Mouse (Mus musculus) midbrain, postnatal 0 days (tissue): Measurements from ENCODE around the gene Umad1. TPM values are rescaled to one million over a fixed set of nuclear protein-coding genes. Genes with fewer than 3 reads are reported as not detected.

ENCODE experiments used
- ATAC-seq: fragments of 200-750 bp; cut with Nextera tagmentation; 2 replicates; pipeline ENCODE4 v1.8.0; 2017; ENCODE audit warnings: moderate number of reproducible peaks, mild to moderate bottlenecking, moderate TSS enrichment, moderate library complexity; ENCODE audit not compliant: low FRiP score
- DNase-seq: peaks from one replicate; pipeline ENCODE4 v3.0.0-alpha.2; 2015; ENCODE audit warnings: low spot score
- H3K27ac ChIP-seq: fragments of 300-500 bp; sonication (generic); 2 replicates; pipeline ENCODE4 v1.5.1; 2014; ENCODE audit warnings: low read depth, mild to moderate bottlenecking, low read length, mixed read lengths
- H3K27me3 ChIP-seq: fragments of 300-500 bp; sonication (generic); 2 replicates; pipeline ENCODE4 v1.6.1; 2014; ENCODE audit warnings: low read length, control low read depth, mixed read lengths; ENCODE audit not compliant: insufficient read depth
- H3K36me3 ChIP-seq: fragments of 300-500 bp; sonication (generic); 2 replicates; pipeline ENCODE4 v1.6.1; 2014; ENCODE audit warnings: low read length, control low read depth, mixed read lengths; ENCODE audit not compliant: insufficient read depth
- H3K4me1 ChIP-seq: fragments of 300-500 bp; sonication (generic); 2 replicates; pipeline ENCODE4 v1.6.1; 2014; ENCODE audit warnings: mild to moderate bottlenecking, control low read depth, antibody characterized with exemption, low read length, mixed read lengths; ENCODE audit not compliant: insufficient read depth
- H3K4me2 ChIP-seq: fragments of 300-500 bp; sonication (generic); 2 replicates; pipeline ENCODE4 v1.6.1; 2014; ENCODE audit warnings: low read depth, mild to moderate bottlenecking, low read length, mixed read lengths; ENCODE audit not compliant: poor library complexity, severe bottlenecking
- H3K4me3 ChIP-seq: fragments of 300-500 bp; sonication (generic); 2 replicates; pipeline ENCODE4 v1.5.1; 2014; ENCODE audit warnings: low read depth, mild to moderate bottlenecking, low read length, moderate library complexity
- H3K9ac ChIP-seq: fragments of 300-500 bp; sonication (generic); replicated peaks from 2 replicates; pipeline ENCODE4 v1.6.1; 2014; ENCODE audit warnings: mild to moderate bottlenecking, low read length, moderate library complexity, mixed read lengths; ENCODE audit not compliant: poor library complexity, severe bottlenecking
- H3K9me3 ChIP-seq: fragments of 300-500 bp; sonication (generic); 2 replicates; pipeline ENCODE4 v1.6.1; 2016; ENCODE audit warnings: low read length, control low read depth
- CTCF ChIP-seq: IDR thresholded peaks from 2 replicates; pipeline ENCODE4 v1.5.1; 2016; ENCODE audit warnings: antibody characterized with exemption, mild to moderate bottlenecking
- WGBS: fragments of 180-500 bp; shearing (Covaris S2); extraction: QIAGEN DNeasy Blood & Tissue Kit; methylation state at CpG from one replicate; pipeline ENCODE4 v1.1.7; 2014; 5-methylcytosine and 5-hydroxymethylcytosine counted together
- polyA plus RNA-seq: library from polyadenylated mRNA; unstranded; fragments of >200 nt; fragmentation: Nextera tagmentation; extraction: Ambion mirVana; gene quantifications from 2 replicates; pipeline ENCODE4 v1.2.1, GENCODE M21; 2015
- total RNA-seq: library from RNA; depleted of rRNA; stranded (reverse); fragments of >200 nt; gene quantifications from 2 replicates; pipeline ENCODE4 v1.2.3, GENCODE M21; 2014

Umad1 gene
- total and polyA plus RNA-seq, 2 experiments from 2014 or later = 25.4 to 70.2 TPM

DNA sequence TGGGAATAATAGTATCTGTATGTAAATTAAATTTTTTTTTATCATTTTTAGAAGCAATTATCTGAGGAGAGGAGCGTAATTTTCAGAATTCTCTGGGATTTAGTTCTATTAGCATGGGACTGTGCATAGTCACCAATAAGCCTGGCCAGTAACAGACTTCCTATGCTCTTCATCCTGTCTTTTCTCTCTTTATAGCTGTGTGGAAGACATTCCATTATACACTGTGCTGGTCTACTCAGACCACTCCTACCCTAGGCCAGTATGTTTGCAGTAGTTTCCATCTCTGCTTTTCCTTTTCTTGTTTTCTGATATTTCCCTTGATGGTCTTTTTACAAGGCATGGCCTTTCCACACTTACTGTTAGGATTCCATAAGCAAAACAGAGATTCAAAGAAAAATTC lies 74.3 kb downstream of the Umad1 start:
- H3K36me3 ChIP-seq = no peaks in the 10 kb centered on the region
- no peak for TF ChIP-seq CTCF
- no peak for DNase-seq
- ATAC-seq = no peak
- H3K9me3 ChIP-seq = no peaks in the 10 kb centered on the region
- WGBS = 83% methylated on average over 1 of the region's 1 CpGs
- H3K4me2 ChIP-seq = no peak overlapping the region
- no peak overlapping the region for H3K9ac ChIP-seq
- H3K27ac ChIP-seq = no peak overlapping the region
- no peak overlapping the region for H3K4me3 ChIP-seq
- no peaks in the 10 kb centered on the region for H3K27me3 ChIP-seq
- H3K4me1 ChIP-seq = no peaks in the 10 kb centered on the region

DNA sequence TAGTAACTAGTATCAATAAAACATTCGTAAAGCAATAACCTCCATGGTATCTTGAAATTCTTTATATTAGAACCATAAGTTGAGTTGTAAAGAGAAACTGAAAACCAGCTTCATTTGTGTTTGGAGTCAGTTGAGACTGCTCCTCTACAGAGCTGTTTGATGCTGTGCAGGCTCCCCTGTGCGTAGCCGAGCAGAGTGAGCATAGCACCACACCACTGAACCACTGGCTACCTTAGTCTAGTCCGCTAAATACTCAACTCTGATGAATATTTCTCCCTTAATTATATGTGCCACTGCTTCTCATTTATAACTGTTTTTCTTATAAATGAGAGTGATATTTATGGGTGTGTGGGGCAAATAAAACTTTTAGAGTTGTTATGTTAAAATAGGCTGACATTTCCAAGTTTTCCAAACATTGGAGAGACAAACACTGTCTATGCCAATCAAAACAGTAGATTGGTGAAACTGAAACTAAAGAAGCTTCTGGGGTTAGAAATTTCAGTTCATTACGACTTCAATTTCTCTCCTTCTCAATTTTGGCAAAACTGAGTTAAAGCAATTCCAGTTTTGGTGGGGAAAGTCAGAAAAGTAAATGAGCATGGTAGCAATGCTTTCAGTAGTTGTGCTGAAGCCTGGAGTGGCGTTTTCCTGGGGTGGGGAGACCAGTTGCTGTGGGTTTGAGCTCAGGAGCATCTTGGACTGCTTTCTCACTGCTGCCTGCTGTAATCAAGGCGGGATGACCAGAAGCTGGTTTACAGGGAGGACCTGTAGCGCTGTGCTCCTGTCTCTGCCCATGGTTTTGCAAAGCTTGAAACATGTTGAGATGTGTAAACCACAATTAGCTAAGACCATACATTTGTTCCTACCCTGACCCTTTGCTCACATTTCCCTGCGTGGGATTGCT lies 77.7 kb downstream of the Umad1 start:
- DNase-seq = no peak
- no peak overlapping the region for H3K9ac ChIP-seq
- no peak overlapping the region for H3K27ac ChIP-seq
- H3K4me3 ChIP-seq = no peak overlapping the region
- H3K9me3 ChIP-seq = no peaks in the 10 kb centered on the region
- no peak for ATAC-seq
- no peak for TF ChIP-seq CTCF
- 82% methylated on average over 9 of the region's 9 CpGs for WGBS
- no peaks in the 10 kb centered on the region for H3K27me3 ChIP-seq
- H3K4me1 ChIP-seq = no peaks in the 10 kb centered on the region
- H3K36me3 ChIP-seq = no peaks in the 10 kb centered on the region
- no peak overlapping the region for H3K4me2 ChIP-seq

DNA sequence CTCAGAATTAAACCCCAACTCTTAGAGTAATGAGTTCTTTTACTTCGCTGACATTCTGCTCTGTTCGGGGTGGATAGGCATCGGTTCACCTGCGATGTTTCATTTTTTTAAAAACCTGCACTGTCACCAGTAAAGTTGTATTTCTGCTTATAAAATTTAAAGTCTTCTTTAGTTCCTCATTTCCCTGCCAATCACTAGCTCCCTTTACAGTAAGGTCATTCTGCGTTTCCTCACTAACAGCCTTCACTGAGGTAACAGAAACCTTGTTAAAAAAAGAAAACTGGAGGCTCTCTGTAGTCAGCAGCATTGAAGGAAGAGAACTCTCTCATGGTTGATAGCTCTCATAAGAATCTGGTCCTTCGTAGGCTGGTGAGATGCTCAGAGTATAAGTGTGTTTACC lies 80.4 kb downstream of the Umad1 start:
- no peak overlapping the region for H3K4me3 ChIP-seq
- H3K4me1 ChIP-seq = no peaks in the 10 kb centered on the region
- 90% methylated on average over 6 of the region's 6 CpGs for WGBS
- H3K9ac ChIP-seq = no peak overlapping the region
- no peak for TF ChIP-seq CTCF
- H3K4me2 ChIP-seq = no peak overlapping the region
- no peak for ATAC-seq
- DNase-seq = no peak
- no peaks in the 10 kb centered on the region for H3K36me3 ChIP-seq
- H3K27me3 ChIP-seq = no peaks in the 10 kb centered on the region
- H3K9me3 ChIP-seq = no peaks in the 10 kb centered on the region
- no peak overlapping the region for H3K27ac ChIP-seq

DNA sequence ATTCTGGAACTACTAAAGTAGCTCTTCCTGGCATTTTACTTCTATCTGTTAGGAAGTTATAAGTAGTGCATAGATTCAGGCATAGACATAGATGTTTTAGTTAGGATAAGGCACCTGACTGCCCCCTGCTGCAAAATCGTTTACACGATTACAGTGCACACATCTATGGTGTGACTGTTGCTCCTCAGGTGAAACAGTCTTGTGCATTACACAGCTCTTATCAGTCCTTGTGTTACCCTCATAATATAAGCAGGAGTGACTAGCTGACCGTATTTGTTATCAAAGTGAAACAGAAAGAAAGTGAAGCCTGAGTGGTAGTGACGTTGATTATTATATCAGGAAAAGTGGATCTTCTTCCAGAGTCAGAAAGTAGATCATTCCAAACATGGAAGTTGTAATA lies 84.2 kb downstream of the Umad1 start:
- Histone ChIP-seq H3K27ac (no peak overlapping the region), H3K9ac (no peak overlapping the region), H3K9me3 (no peaks in the 10 kb centered on the region), H3K27me3 (no peaks in the 10 kb centered on the region), H3K36me3 (no peaks in the 10 kb centered on the region), H3K4me3 (no peak overlapping the region), H3K4me1 (no peaks in the 10 kb centered on the region), H3K4me2 (no peak overlapping the region)
- 95% methylated on average over 4 of the region's 4 CpGs for WGBS
- no peak for TF ChIP-seq CTCF
- no peak for ATAC-seq
- no peak for DNase-seq

DNA sequence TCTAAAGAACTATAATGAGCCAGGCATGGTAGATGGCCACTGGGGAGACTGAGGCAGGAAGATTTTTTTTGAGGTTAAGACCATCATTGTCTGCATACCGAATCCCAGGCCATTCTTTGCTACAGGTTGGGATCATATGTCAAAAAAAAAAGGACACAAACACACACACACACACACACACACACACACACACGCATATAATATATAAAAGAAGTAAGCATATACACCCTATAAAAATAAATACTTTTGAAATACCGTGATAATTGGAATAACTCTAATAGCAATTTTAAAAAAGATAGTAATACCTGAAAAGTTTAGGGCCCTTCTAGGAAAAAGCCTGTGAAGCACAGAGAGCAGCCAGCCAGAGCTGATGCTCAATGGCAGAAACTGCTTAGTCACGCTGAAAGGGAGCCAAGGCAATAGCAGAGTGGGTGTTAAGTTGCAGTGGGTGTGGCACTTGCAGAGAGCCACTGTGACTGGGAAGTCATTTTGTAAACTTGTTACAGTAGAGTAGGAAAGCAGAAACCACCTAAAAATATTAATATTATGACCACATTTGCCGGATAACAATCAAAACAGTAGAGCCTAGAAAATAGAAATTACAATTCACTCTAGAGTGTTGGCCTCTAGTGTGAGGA lies 86.2 kb downstream of the Umad1 start:
- no peak for TF ChIP-seq CTCF
- Histone ChIP-seq H3K27me3 (no peaks in the 10 kb centered on the region), H3K4me1 (no peaks in the 10 kb centered on the region), H3K4me2 (no peak overlapping the region), H3K9ac (no peak overlapping the region), H3K27ac (no peak overlapping the region), H3K36me3 (no peaks in the 10 kb centered on the region), H3K9me3 (no peaks in the 10 kb centered on the region), H3K4me3 (no peak overlapping the region)
- ATAC-seq (no peak), DNase-seq (peak; percentile 12)
- 76% methylated on average over 5 of the region's 5 CpGs for WGBS

DNA sequence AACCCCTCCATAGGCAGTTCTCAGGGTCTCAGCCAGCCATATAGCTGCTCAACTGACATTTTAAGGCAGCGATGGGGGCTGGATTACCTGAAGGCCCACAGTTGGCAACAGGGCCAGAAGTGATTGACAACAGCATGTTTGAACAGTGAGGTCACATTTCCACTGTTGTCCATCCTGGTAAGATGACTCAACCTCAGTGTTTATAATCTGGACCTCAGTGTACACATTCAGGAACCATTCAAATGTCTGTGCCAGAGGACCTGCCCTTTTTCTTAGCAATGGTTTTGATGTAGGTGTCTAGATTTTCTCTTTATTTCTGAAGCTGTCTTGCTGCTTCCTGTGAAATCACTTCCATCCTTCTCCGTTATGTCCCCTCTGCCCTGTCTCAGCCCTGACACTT lies 88.1 kb downstream of the Umad1 start:
- no peak overlapping the region for H3K9ac ChIP-seq
- no peak for TF ChIP-seq CTCF
- no peak for DNase-seq
- no peaks in the 10 kb centered on the region for H3K36me3 ChIP-seq
- no peak overlapping the region for H3K4me3 ChIP-seq
- H3K27me3 ChIP-seq = no peaks in the 10 kb centered on the region
- H3K9me3 ChIP-seq = no peaks in the 10 kb centered on the region
- no peak for ATAC-seq
- no peak overlapping the region for H3K27ac ChIP-seq
- no peak overlapping the region for H3K4me2 ChIP-seq
- 98% methylated on average over 2 of the region's 2 CpGs for WGBS
- H3K4me1 ChIP-seq = no peaks in the 10 kb centered on the region
